Mouse (Mus musculus): ENCODE data around the gene Ptpdc1.
A peak's percentile ranks its signal among the peaks of the same experiment; 100 is the strongest.

Ptpdc1 gene

GRCm38 (mm10) chr13:48545476-48546281, 79.8 kb downstream of the Ptpdc1 start:
- DNase-seq = peak; percentile 100

- no peak for DNase-seq
Observed at GRCm38 (mm10) chr13:48544867-48545266, 80.6 kb downstream of the Ptpdc1 start.

DNA sequence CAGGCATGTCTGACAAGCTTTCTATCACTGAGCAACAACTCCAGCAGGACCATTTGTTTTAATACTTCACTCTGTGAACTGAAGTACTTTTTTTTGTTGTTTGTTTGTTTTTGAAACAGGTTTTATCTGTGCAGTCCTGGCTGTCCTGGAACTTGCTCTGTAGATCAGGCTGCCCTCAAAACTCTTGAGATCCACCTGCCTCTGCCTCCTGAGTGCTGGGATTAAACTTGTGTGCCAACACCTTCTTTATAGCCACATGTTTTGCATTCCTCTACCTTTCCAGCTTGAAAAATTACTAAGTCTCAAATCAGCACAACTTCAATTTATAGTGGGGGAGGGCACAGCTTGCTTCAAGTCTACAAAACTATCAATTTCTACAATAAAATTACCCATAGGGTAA, 81.1 kb downstream of the Ptpdc1 start:
- no peak for DNase-seq

DNA sequence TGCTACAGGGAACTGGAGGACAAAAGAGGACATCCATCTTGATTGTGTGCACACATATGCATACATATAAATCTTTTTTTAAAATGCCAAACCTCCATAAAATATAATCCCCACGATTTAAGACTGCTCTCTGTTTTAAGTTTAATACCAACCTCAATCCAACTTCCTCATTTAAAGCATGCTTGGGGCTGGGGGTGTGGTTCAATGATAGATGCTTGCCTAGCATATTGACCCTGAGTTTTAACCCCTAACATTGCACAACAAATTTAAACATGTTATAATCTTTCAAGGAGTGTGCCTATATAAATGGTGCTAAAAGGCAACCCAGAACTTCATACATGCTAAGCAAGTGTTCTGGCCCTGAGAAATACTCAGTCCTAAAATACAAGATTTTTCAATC, 85.0 kb downstream of the Ptpdc1 start:
- no peak for DNase-seq

DNA sequence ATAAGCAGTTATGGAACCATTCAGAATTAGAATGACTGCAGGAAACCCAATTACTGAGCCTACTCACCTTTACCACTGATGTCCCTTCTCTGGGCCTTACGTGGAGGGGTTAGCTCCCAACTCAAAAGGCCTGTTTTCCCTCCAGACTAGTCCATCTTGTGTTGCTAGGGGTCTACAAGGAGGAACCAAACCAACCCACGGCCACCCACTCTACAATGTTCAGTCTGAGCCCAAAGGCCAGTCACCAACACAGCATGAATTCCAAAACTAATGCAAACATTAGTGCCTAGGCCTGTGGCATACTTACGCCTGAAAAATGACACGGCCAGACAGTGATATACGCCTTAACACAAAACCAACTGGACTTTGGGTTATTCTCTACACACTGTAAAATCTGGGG, 92.0 kb downstream of the Ptpdc1 start:
- no peak for DNase-seq

- no peak for DNase-seq
Observed at GRCm38 (mm10) chr13:48531448-48531847, 94.0 kb downstream of the Ptpdc1 start.

DNA sequence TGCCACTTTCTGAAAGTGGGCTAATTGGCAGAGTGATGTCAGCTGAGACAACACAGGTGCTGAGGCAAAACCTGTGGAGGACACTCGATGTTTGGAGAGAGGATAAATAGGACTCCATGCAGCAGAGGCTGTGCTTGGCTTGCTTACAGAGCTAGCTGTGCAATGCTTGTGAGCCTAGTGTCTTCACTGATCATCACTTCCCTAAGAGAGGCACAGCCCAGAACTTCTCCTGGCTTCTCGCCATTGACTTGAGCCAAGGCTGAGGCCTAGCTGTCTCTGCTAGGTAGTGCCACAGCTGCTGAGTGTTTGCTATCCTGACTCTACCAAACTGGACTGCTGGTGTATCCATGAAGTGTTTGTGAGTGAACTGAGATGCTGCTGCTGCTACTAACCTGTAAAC, 94.8 kb downstream of the Ptpdc1 start:
- peak; percentile 61 to 64 for DNase-seq

DNA sequence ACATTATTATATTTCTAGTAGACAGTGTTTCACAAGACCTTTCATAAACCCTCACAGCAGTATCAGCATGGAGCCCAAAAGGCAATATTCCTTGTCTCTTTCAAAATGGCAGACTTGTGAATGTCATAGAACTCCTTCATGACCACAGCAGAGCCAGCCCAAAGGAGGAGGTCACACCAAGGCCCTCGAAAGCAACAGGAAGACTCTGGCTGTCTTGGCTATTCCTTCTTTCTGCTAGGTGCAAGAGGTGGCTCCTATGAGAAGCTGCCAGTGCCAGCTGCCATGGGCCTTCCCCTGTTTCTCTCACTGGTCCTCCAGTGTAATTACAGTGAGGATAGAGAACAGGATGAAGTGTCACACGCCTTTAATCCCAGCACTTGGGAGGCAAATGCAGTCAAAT, 96.4 kb downstream of the Ptpdc1 start:
- no peak for DNase-seq

GRCm38 (mm10) chr13:48528123-48528871, 97.2 kb downstream of the Ptpdc1 start:
- peak; percentile 59 to 71 for DNase-seq
